Mouse (Mus musculus): ENCODE data around the gene Hsdl1.

Hsdl1 gene

GRCm38 (mm10) chr8:119574437-119575365, at the start of gene Hsdl1, which contains the start of gene Dnaaf1:
TSS of gene Hsdl1 (minus strand) at chr8:119575183.
TSS of gene Dnaaf1 (plus strand) at chr8:119575235.
- peak; percentile 97 for DNase-seq (ENCODE audit: low read depth, low spot score)

- DNase-seq (ENCODE audit: low read depth, low spot score), result no peak
Measured at GRCm38 (mm10) chr8:119623744-119624143, 48.8 kb upstream of the Hsdl1 start.

GRCm38 (mm10) chr8:119623061-119623460, 48.1 kb upstream of the Hsdl1 start:
- DNase-seq (ENCODE audit: low read depth, low spot score), result no peak

- no peak for DNase-seq (ENCODE audit: low read depth, low spot score)
Measured at GRCm38 (mm10) chr8:119622555-119622954, 47.6 kb upstream of the Hsdl1 start.

GRCm38 (mm10) chr8:119620848-119621465, 46.0 kb upstream of the Hsdl1 start:
- DNase-seq (ENCODE audit: low read depth, low spot score), result no peak

- DNase-seq (ENCODE audit: low read depth, low spot score), result no peak
Measured at GRCm38 (mm10) chr8:119620116-119620840, 45.3 kb upstream of the Hsdl1 start.

GRCm38 (mm10) chr8:119618887-119619286, 43.9 kb upstream of the Hsdl1 start:
- DNase-seq (ENCODE audit: low read depth, low spot score), result no peak

GRCm38 (mm10) chr8:119617586-119617985, 42.6 kb upstream of the Hsdl1 start:
- no peak for DNase-seq (ENCODE audit: low read depth, low spot score)

GRCm38 (mm10) chr8:119616811-119617210, 41.8 kb upstream of the Hsdl1 start:
- DNase-seq (ENCODE audit: low read depth, low spot score), result no peak

- DNase-seq (ENCODE audit: low read depth, low spot score), result no peak
Measured at GRCm38 (mm10) chr8:119616358-119616757, 41.4 kb upstream of the Hsdl1 start.

- no peak for DNase-seq (ENCODE audit: low read depth, low spot score)
Measured at GRCm38 (mm10) chr8:119615096-119615495, 40.1 kb upstream of the Hsdl1 start.

GRCm38 (mm10) chr8:119612471-119612870, 37.5 kb upstream of the Hsdl1 start, which contains the start of gene Adad2:
TSS of gene Adad2 (plus strand) at chr8:119612747.
- DNase-seq (ENCODE audit: low read depth, low spot score), result no peak

GRCm38 (mm10) chr8:119606224-119606623, 31.2 kb upstream of the Hsdl1 start:
- peak; percentile 63 for DNase-seq (ENCODE audit: low read depth, low spot score)

GRCm38 (mm10) chr8:119604996-119605395, 30.0 kb upstream of the Hsdl1 start, which contains the start of gene Taf1c:
TSS of gene Taf1c (minus strand) at chr8:119605222.
- peak; percentile 96 for DNase-seq (ENCODE audit: low read depth, low spot score)

GRCm38 (mm10) chr8:119604398-119604803, 29.4 kb upstream of the Hsdl1 start:
- peak; percentile 16 for DNase-seq (ENCODE audit: low read depth, low spot score)

- no peak for DNase-seq (ENCODE audit: low read depth, low spot score)
Measured at GRCm38 (mm10) chr8:119603771-119604170, 28.8 kb upstream of the Hsdl1 start.

GRCm38 (mm10) chr8:119591456-119591855, 16.5 kb upstream of the Hsdl1 start:
- DNase-seq (ENCODE audit: low read depth, low spot score), result no peak

GRCm38 (mm10) chr8:119590348-119590747, 15.4 kb upstream of the Hsdl1 start:
- no peak for DNase-seq (ENCODE audit: low read depth, low spot score)

- DNase-seq (ENCODE audit: low read depth, low spot score), result no peak
Measured at GRCm38 (mm10) chr8:119588844-119589243, 13.9 kb upstream of the Hsdl1 start.

- no peak for DNase-seq (ENCODE audit: low read depth, low spot score)
Measured at GRCm38 (mm10) chr8:119588321-119588720, 13.3 kb upstream of the Hsdl1 start.

- peak; percentile 84 for DNase-seq (ENCODE audit: low read depth, low spot score)
Measured at GRCm38 (mm10) chr8:119585901-119586300, 10.9 kb upstream of the Hsdl1 start.
